Mouse (Mus musculus): Measurements from ENCODE around the gene Shb. TPM values are rescaled to one million over a fixed set of nuclear protein-coding genes. Genes with fewer than 3 reads are reported as not detected.

Shb gene
- polyA plus RNA-seq, 1 experiment from 2014 or later = 8.2 TPM

DNA sequence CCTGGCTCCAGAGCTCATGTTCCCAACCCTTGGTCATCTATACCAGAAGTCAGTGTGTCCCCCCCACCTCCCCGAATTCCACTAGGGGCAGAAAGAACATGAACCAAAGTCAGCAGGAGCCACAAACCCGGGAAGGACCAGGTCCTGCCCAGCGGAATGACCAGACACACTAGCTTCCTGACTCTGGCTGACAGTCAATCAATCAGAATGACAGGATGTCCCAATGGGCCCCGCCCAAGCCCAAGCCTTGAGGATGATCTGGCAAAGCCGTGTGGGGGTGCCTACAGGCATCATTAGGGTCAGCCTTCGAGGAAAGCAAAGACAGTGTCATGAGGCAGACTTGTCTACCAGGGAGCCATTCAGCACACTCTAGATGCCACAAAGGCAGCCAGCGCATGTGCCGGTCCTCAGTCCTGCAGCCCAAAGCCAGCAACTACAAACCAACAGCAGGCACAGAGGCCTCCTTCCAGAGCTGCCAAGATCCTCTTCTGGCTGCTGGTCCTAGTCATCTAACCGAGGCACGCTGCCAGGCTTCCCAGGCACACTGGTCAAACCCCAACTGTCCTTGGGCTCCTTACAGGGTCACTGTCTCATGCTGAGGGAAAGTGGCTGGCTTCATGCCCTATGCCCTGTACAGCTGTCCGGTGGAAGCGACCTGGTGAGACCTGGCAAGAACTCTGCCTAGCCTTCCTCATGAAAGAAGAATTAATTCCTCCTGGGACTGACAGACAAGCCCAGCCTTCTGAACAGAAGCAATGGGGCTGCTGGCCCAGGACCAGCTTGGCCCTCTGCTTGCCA, 65.0 kb downstream of the Shb start:
- no peak overlapping the region for H3K27ac ChIP-seq (ENCODE audit: low read depth, low read length)
- no peak for DNase-seq (ENCODE audit: low spot score)
- 88% methylated on average over 12 of the region's 12 CpGs for whole genome bisulfite sequencing
- H3K36me3 ChIP-seq (ENCODE audit: control insufficient read depth, insufficient read depth, low read length) = no peaks in the 10 kb centered on the region
- 0 out of 2 replicates have a peak, but pooled peaks cover 5% of the 10 kb centered on the region for H3K4me1 ChIP-seq (replicated peaks; ENCODE audit: control insufficient read depth, insufficient read depth, low read length)
- H3K9me3 ChIP-seq (ENCODE audit: control insufficient read depth, low read length) = no peaks in the 10 kb centered on the region
- no peaks in the 10 kb centered on the region for H3K27me3 ChIP-seq (ENCODE audit: control insufficient read depth, insufficient read depth, low read length)
- no peak overlapping the region for H3K4me2 ChIP-seq (ENCODE audit: low read depth, low read length, severe bottlenecking)
- ATAC-seq (replicated peaks; ENCODE audit: low FRiP score) = no peak
- H3K4me3 ChIP-seq (ENCODE audit: low read depth, low read length) = no peak overlapping the region
- H3K9ac ChIP-seq (ENCODE audit: low read length) = no peak overlapping the region

DNA sequence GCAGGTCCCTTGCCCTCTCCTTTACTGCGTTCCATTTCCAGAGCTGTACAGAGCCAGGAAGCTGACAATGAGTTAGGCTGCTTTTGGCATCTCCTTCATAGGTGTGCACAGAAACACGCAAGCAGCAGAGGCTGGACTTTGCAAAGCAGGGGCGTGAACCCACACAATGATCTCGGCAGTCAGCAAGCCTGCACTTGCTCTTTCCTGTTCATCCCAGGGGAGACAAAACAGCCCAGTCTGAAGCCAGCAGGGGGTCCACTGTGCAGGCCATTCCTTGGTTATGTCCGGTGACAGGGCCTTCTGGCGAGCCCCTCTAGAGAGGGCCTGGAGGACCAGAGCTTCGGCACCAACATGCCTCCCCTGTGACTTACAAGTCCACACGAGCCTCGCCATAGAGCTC, 67.3 kb downstream of the Shb start:
- no peaks in the 10 kb centered on the region for H3K27me3 ChIP-seq (ENCODE audit: control insufficient read depth, insufficient read depth, low read length)
- ATAC-seq (replicated peaks; ENCODE audit: low FRiP score) (no peak), DNase-seq (ENCODE audit: low spot score) (no peak)
- H3K4me2 ChIP-seq (ENCODE audit: low read depth, low read length, severe bottlenecking) = no peak overlapping the region
- H3K9ac ChIP-seq (ENCODE audit: low read length) = no peak overlapping the region
- peaks cover 5% of the 10 kb centered on the region; the same call in 1 of the 2 replicates for H3K4me1 ChIP-seq (replicated peaks; ENCODE audit: control insufficient read depth, insufficient read depth, low read length)
- WGBS = 74% methylated on average over 9 of the region's 9 CpGs
- H3K4me3 ChIP-seq (ENCODE audit: low read depth, low read length) = no peak overlapping the region
- H3K36me3 ChIP-seq (ENCODE audit: control insufficient read depth, insufficient read depth, low read length) = no peaks in the 10 kb centered on the region
- no peaks in the 10 kb centered on the region for H3K9me3 ChIP-seq (ENCODE audit: control insufficient read depth, low read length)
- H3K27ac ChIP-seq (ENCODE audit: low read depth, low read length) = no peak overlapping the region

DNA sequence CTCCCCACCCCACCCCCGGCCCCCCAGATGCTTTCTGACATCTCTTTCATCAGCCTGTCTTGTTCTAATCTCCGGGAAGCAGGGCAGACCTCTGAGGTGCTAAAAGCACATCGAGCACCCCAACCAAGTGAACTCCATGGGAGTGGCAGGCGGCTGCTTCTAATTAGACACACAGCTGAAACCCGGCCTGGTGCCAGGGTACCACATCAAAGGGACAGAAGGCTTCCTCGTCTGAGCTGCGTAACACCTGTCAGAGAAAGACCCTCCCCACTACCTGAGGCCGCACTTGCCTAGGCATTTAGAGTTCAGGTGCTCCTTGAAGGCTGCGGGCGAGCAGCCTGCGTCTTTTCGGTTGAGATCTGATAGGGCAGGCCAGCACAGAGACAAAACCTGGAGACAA, 67.7 kb downstream of the Shb start:
- 74% methylated on average over 12 of the region's 12 CpGs for WGBS

GRCm38 (mm10) chr4:45464123-45464522, 68.1 kb downstream of the Shb start:
- DNase-seq (ENCODE audit: low spot score) = no peak
- H3K27ac ChIP-seq (ENCODE audit: low read depth, low read length) = no peak overlapping the region
- no peak overlapping the region for H3K4me2 ChIP-seq (ENCODE audit: low read depth, low read length, severe bottlenecking)
- H3K36me3 ChIP-seq (ENCODE audit: control insufficient read depth, insufficient read depth, low read length) = no peaks in the 10 kb centered on the region
- ATAC-seq (replicated peaks; ENCODE audit: low FRiP score) = no peak
- H3K4me1 ChIP-seq (replicated peaks; ENCODE audit: control insufficient read depth, insufficient read depth, low read length) = peaks cover 5% of the 10 kb centered on the region; the same call in 1 of the 2 replicates
- H3K9ac ChIP-seq (ENCODE audit: low read length) = no peak overlapping the region
- H3K9me3 ChIP-seq (ENCODE audit: control insufficient read depth, low read length) = no peaks in the 10 kb centered on the region
- H3K27me3 ChIP-seq (ENCODE audit: control insufficient read depth, insufficient read depth, low read length) = no peaks in the 10 kb centered on the region
- H3K4me3 ChIP-seq (ENCODE audit: low read depth, low read length) = no peak overlapping the region
- WGBS = 98% methylated on average over 3 of the region's 3 CpGs

More for the DNA sequence above, 67.7 kb downstream of the Shb start:
- no peaks in the 10 kb centered on the region for H3K27me3 ChIP-seq (ENCODE audit: control insufficient read depth, insufficient read depth, low read length)
- no peak overlapping the region for H3K4me2 ChIP-seq (ENCODE audit: low read depth, low read length, severe bottlenecking)
- H3K4me1 ChIP-seq (replicated peaks; ENCODE audit: control insufficient read depth, insufficient read depth, low read length) = peaks cover 5% of the 10 kb centered on the region; the same call in 1 of the 2 replicates
- ATAC-seq (replicated peaks; ENCODE audit: low FRiP score) (no peak), DNase-seq (ENCODE audit: low spot score) (no peak)
- no peak overlapping the region for H3K9ac ChIP-seq (ENCODE audit: low read length)
- no peaks in the 10 kb centered on the region for H3K36me3 ChIP-seq (ENCODE audit: control insufficient read depth, insufficient read depth, low read length)
- no peak overlapping the region for H3K4me3 ChIP-seq (ENCODE audit: low read depth, low read length)
- no peaks in the 10 kb centered on the region for H3K9me3 ChIP-seq (ENCODE audit: control insufficient read depth, low read length)
- H3K27ac ChIP-seq (ENCODE audit: low read depth, low read length) = no peak overlapping the region

- H3K36me3 ChIP-seq (ENCODE audit: control insufficient read depth, insufficient read depth, low read length) = no peaks in the 10 kb centered on the region
- ATAC-seq (replicated peaks; ENCODE audit: low FRiP score) (no peak), DNase-seq (ENCODE audit: low spot score) (no peak)
- 94% methylated on average over 5 of the region's 5 CpGs for WGBS
- no peak overlapping the region for H3K4me3 ChIP-seq (ENCODE audit: low read depth, low read length)
- no peaks in the 10 kb centered on the region for H3K9me3 ChIP-seq (ENCODE audit: control insufficient read depth, low read length)
- H3K4me1 ChIP-seq (replicated peaks; ENCODE audit: control insufficient read depth, insufficient read depth, low read length) = peaks cover 5% of the 10 kb centered on the region; the same call in 1 of the 2 replicates
- H3K9ac ChIP-seq (ENCODE audit: low read length) = no peak overlapping the region
- H3K27me3 ChIP-seq (ENCODE audit: control insufficient read depth, insufficient read depth, low read length) = no peaks in the 10 kb centered on the region
- H3K4me2 ChIP-seq (ENCODE audit: low read depth, low read length, severe bottlenecking) = no peak overlapping the region
- H3K27ac ChIP-seq (ENCODE audit: low read depth, low read length) = no peak overlapping the region
Observed at GRCm38 (mm10) chr4:45462628-45463027, 69.6 kb downstream of the Shb start.

GRCm38 (mm10) chr4:45461661-45462060, 70.6 kb downstream of the Shb start:
- ATAC-seq (replicated peaks; ENCODE audit: low FRiP score) (no peak), DNase-seq (ENCODE audit: low spot score) (no peak)
- Histone ChIP-seq H3K4me3 (ENCODE audit: low read depth, low read length) (no peak overlapping the region), H3K9me3 (ENCODE audit: control insufficient read depth, low read length) (no peaks in the 10 kb centered on the region), H3K36me3 (ENCODE audit: control insufficient read depth, insufficient read depth, low read length) (no peaks in the 10 kb centered on the region; the same call in 1 of the 2 replicates), H3K4me2 (ENCODE audit: low read depth, low read length, severe bottlenecking) (no peak overlapping the region), H3K4me1 (replicated peaks; ENCODE audit: control insufficient read depth, insufficient read depth, low read length) (peaks cover 5% of the 10 kb centered on the region; the same call in 1 of the 2 replicates), H3K27me3 (ENCODE audit: control insufficient read depth, insufficient read depth, low read length) (no peaks in the 10 kb centered on the region), H3K9ac (ENCODE audit: low read length) (no peak overlapping the region), H3K27ac (ENCODE audit: low read depth, low read length) (no peak overlapping the region)
- 51% methylated on average over 7 of the region's 7 CpGs for WGBS

- 90% methylated on average over 9 of the region's 9 CpGs for WGBS
- Histone ChIP-seq H3K4me3 (ENCODE audit: low read depth, low read length) (no peak overlapping the region), H3K27ac (ENCODE audit: low read depth, low read length) (no peak overlapping the region), H3K27me3 (ENCODE audit: control insufficient read depth, insufficient read depth, low read length) (no peaks in the 10 kb centered on the region), H3K9me3 (ENCODE audit: control insufficient read depth, low read length) (no peaks in the 10 kb centered on the region), H3K36me3 (ENCODE audit: control insufficient read depth, insufficient read depth, low read length) (no peaks in the 10 kb centered on the region; the same call in 1 of the 2 replicates), H3K4me1 (replicated peaks; ENCODE audit: control insufficient read depth, insufficient read depth, low read length) (no peaks in the 10 kb centered on the region; the same call in 1 of the 2 replicates), H3K4me2 (ENCODE audit: low read depth, low read length, severe bottlenecking) (no peak overlapping the region), H3K9ac (ENCODE audit: low read length) (no peak overlapping the region)
- no peak for DNase-seq (ENCODE audit: low spot score)
- no peak for ATAC-seq (replicated peaks; ENCODE audit: low FRiP score)
Observed at GRCm38 (mm10) chr4:45459375-45459774, 72.9 kb downstream of the Shb start.

GRCm38 (mm10) chr4:45457543-45457942, 74.7 kb downstream of the Shb start:
- ATAC-seq (replicated peaks; ENCODE audit: low FRiP score) (no peak), DNase-seq (ENCODE audit: low spot score) (no peak)
- no peaks in the 10 kb centered on the region for H3K9me3 ChIP-seq (ENCODE audit: control insufficient read depth, low read length)
- no peak overlapping the region for H3K9ac ChIP-seq (ENCODE audit: low read length)
- no peak overlapping the region for H3K4me3 ChIP-seq (ENCODE audit: low read depth, low read length)
- no peak overlapping the region for H3K27ac ChIP-seq (ENCODE audit: low read depth, low read length)
- no peaks in the 10 kb centered on the region for H3K27me3 ChIP-seq (ENCODE audit: control insufficient read depth, insufficient read depth, low read length)
- WGBS = 94% methylated on average over 2 of the region's 2 CpGs
- H3K4me2 ChIP-seq (ENCODE audit: low read depth, low read length, severe bottlenecking) = no peak overlapping the region
- peaks cover 3% of the 10 kb centered on the region; the same call in 1 of the 2 replicates for H3K4me1 ChIP-seq (replicated peaks; ENCODE audit: control insufficient read depth, insufficient read depth, low read length)
- no peaks in the 10 kb centered on the region; the same call in 1 of the 2 replicates for H3K36me3 ChIP-seq (ENCODE audit: control insufficient read depth, insufficient read depth, low read length)

All from forebrain, embryonic 11.5 days (tissue).